Mouse (Mus musculus): ENCODE measurements around the gene Tpra1.

GRCm38 (mm10) chr6:88940090-88940916 is 38.3 kb downstream of the Tpra1 start:
- no peak for TF ChIP-seq POLR2A (IDR thresholded peaks at IDR 0.05; ENCODE audit: borderline replicate concordance, control insufficient read depth, low read depth, low read length)
- no peak for TF ChIP-seq CTCF (IDR thresholded peaks at IDR 0.05; ENCODE audit: control insufficient read depth, insufficient read depth, low read length)

Measured in bone marrow, adult 2 months (tissue).